Mouse (Mus musculus): ENCODE measurements around the gene Myadml2.

The Myadml2 gene

GRCm38 (mm10) chr11:120612763-120613162, 35.2 kb downstream of the Myadml2 start:
- no peak for DNase-seq (ENCODE audit: low spot score in 2 of 2)

- DNase-seq (ENCODE audit: low spot score in 2 of 2), result no peak
Observed at GRCm38 (mm10) chr11:120610477-120611046, 37.4 kb downstream of the Myadml2 start.

- no peak for DNase-seq (ENCODE audit: low spot score in 2 of 2)
Observed at GRCm38 (mm10) chr11:120609250-120609649, 38.7 kb downstream of the Myadml2 start.

- peak in 1 of 2 experiments; percentile 4 for DNase-seq (ENCODE audit: low spot score in 2 of 2)
Observed at GRCm38 (mm10) chr11:120608241-120609034, 39.5 kb downstream of the Myadml2 start, which contains the start of gene Npb. Gene Npb (plus strand): TSS chr11:120608477.

GRCm38 (mm10) chr11:120606764-120607163, 41.2 kb downstream of the Myadml2 start:
- no peak for DNase-seq (ENCODE audit: low spot score in 2 of 2)

GRCm38 (mm10) chr11:120605667-120606066, 42.3 kb downstream of the Myadml2 start:
- DNase-seq (ENCODE audit: low spot score in 2 of 2), result no peak

GRCm38 (mm10) chr11:120603545-120603944, 44.4 kb downstream of the Myadml2 start:
- DNase-seq (ENCODE audit: low spot score in 2 of 2), result no peak

GRCm38 (mm10) chr11:120600716-120601115, 47.2 kb downstream of the Myadml2 start:
- no peak for DNase-seq (ENCODE audit: low spot score in 2 of 2)

- no peak for DNase-seq (ENCODE audit: low spot score in 2 of 2)
Observed at GRCm38 (mm10) chr11:120598990-120599549, 48.9 kb downstream of the Myadml2 start.

GRCm38 (mm10) chr11:120598283-120598989, 49.5 kb downstream of the Myadml2 start, which contains the start of the genes Alyref and Anapc11:
Gene Alyref (minus strand): TSS chr11:120598365.
Gene Anapc11 (plus strand): TSS chr11:120598421.
- peak; percentile 75 to 81 for DNase-seq (ENCODE audit: low spot score in 2 of 2)

- peak in 1 of 2 experiments; percentile 4 for DNase-seq (ENCODE audit: low spot score in 2 of 2)
Observed at GRCm38 (mm10) chr11:120597240-120598235, 50.4 kb downstream of the Myadml2 start.

Data from frontal cortex, postnatal 25 days (tissue).